Mouse (Mus musculus) hindbrain, postnatal 0 days (tissue): ENCODE data around the gene Smg6. TPM values are rescaled to one million over a fixed set of nuclear protein-coding genes. Genes with fewer than 3 reads are reported as not detected.

Experiments used
- ATAC-seq: fragments of 200-750 bp; cut with Nextera tagmentation; 2 replicates; pipeline ENCODE4 v1.8.0; 2017; ENCODE audit warnings: mild to moderate bottlenecking, moderate TSS enrichment, moderate library complexity
- DNase-seq: peaks from one replicate; pipeline ENCODE4 v3.0.0-alpha.2; 2015; ENCODE audit warnings: low spot score
- H3K27ac ChIP-seq: fragments of 300-500 bp; sonication (generic); 2 replicates; pipeline ENCODE4 v1.5.1; 2014; ENCODE audit warnings: mild to moderate bottlenecking
- H3K27me3 ChIP-seq: fragments of 300-500 bp; sonication (generic); 2 replicates; pipeline ENCODE4 v1.6.1; 2014; ENCODE audit warnings: low read length, mixed read lengths; ENCODE audit not compliant: insufficient read depth
- H3K36me3 ChIP-seq: fragments of 300-500 bp; sonication (generic); 2 replicates; pipeline ENCODE4 v1.6.1; 2014; ENCODE audit warnings: low read length, mixed read lengths; ENCODE audit not compliant: insufficient read depth
- H3K4me1 ChIP-seq: fragments of 300-500 bp; sonication (generic); 2 replicates; pipeline ENCODE4 v1.6.1; 2014; ENCODE audit warnings: antibody characterized with exemption, low read length, mixed read lengths; ENCODE audit not compliant: insufficient read depth
- H3K4me2 ChIP-seq: fragments of 300-500 bp; sonication (generic); 2 replicates; pipeline ENCODE4 v1.6.1; 2014; ENCODE audit warnings: low read depth, mild to moderate bottlenecking, low read length, moderate library complexity, mixed read lengths
- H3K4me3 ChIP-seq: fragments of 300-500 bp; sonication (generic); 2 replicates; pipeline ENCODE4 v1.5.1; 2014; ENCODE audit warnings: low read length
- H3K9ac ChIP-seq: fragments of 300-500 bp; sonication (generic); replicated peaks from 2 replicates; pipeline ENCODE4 v1.6.1; 2014; ENCODE audit warnings: mild to moderate bottlenecking, low read length, moderate library complexity, mixed read lengths
- H3K9me3 ChIP-seq: fragments of 300-500 bp; sonication (generic); 2 replicates; pipeline ENCODE4 v1.6.1; 2016; ENCODE audit warnings: low read length, mixed read lengths
- CTCF ChIP-seq: IDR thresholded peaks from 2 replicates; pipeline ENCODE4 v1.5.1; 2016; ENCODE audit warnings: antibody characterized with exemption, control low read depth, low read depth
- WGBS: fragments of 180-500 bp; shearing (Covaris S2); extraction: QIAGEN DNeasy Blood & Tissue Kit; methylation state at CpG from one replicate; pipeline ENCODE4 v1.1.7; 2014; 5-methylcytosine and 5-hydroxymethylcytosine counted together
- polyA plus RNA-seq: library from polyadenylated mRNA; unstranded; fragments of >200 nt; fragmentation: Nextera tagmentation; extraction: Ambion mirVana; gene quantifications from 2 replicates; pipeline ENCODE4 v1.2.1, GENCODE M21; 2015
- total RNA-seq: library from RNA; depleted of rRNA; stranded (reverse); fragments of >200 nt; gene quantifications from 2 replicates; pipeline ENCODE4 v1.2.3, GENCODE M21; 2014

The Smg6 gene
- total and polyA plus RNA-seq, 2 experiments from 2014 or later: 10.0 to 27.8 TPM

GRCm38 (mm10) chr11:74974615-74975014 is 49.0 kb downstream of the Smg6 start:
- Histone ChIP-seq H3K9ac (no peak overlapping the region), H3K27ac (no peak overlapping the region), H3K36me3 (no peaks in the 10 kb centered on the region), H3K27me3 (no peaks in the 10 kb centered on the region), H3K4me3 (no peak overlapping the region), H3K4me2 (no peak overlapping the region), H3K9me3 (no peaks in the 10 kb centered on the region), H3K4me1 (no peaks in the 10 kb centered on the region)
- no peak for TF ChIP-seq CTCF
- DNase-seq (no peak), ATAC-seq (no peak)

GRCm38 (mm10) chr11:74976835-74977687 is 51.4 kb downstream of the Smg6 start:
- Histone ChIP-seq H3K9me3 (no peaks in the 10 kb centered on the region), H3K4me2 (no peak overlapping the region), H3K27ac (no peak overlapping the region), H3K9ac (no peak overlapping the region), H3K27me3 (no peaks in the 10 kb centered on the region), H3K36me3 (no peaks in the 10 kb centered on the region), H3K4me1 (no peaks in the 10 kb centered on the region), H3K4me3 (no peak overlapping the region)
- ATAC-seq: no peak
- DNase-seq: no peak
- WGBS: 83% methylated on average over 3 of the region's 3 CpGs
- no peak for TF ChIP-seq CTCF

- Histone ChIP-seq H3K4me1 (no peaks in the 10 kb centered on the region), H3K27ac (no peak overlapping the region), H3K36me3 (peaks cover 6% of the 10 kb centered on the region; the same call in 1 of the 2 replicates), H3K9me3 (no peaks in the 10 kb centered on the region), H3K4me3 (no peak overlapping the region), H3K9ac (no peak overlapping the region), H3K4me2 (no peak overlapping the region), H3K27me3 (no peaks in the 10 kb centered on the region)
- 46% methylated on average over 2 of the region's 2 CpGs for WGBS
- ATAC-seq (peak; percentile 74), DNase-seq (peak; percentile 85)
- peak; percentile 95 for TF ChIP-seq CTCF
Observed at GRCm38 (mm10) chr11:74981464-74981863, 55.8 kb downstream of the Smg6 start.

GRCm38 (mm10) chr11:74982241-74982640 is 56.6 kb downstream of the Smg6 start:
- no peak overlapping the region for H3K9ac ChIP-seq
- H3K4me2 ChIP-seq: no peak overlapping the region
- no peak for DNase-seq
- ATAC-seq: no peak
- TF ChIP-seq CTCF: no peak
- no peaks in the 10 kb centered on the region for H3K9me3 ChIP-seq
- peaks cover 6% of the 10 kb centered on the region; the same call in 1 of the 2 replicates for H3K36me3 ChIP-seq
- no peaks in the 10 kb centered on the region for H3K4me1 ChIP-seq
- no peaks in the 10 kb centered on the region for H3K27me3 ChIP-seq
- H3K4me3 ChIP-seq: no peak overlapping the region
- H3K27ac ChIP-seq: no peak overlapping the region

GRCm38 (mm10) chr11:74988162-74988561 is 62.5 kb downstream of the Smg6 start:
- ATAC-seq (no peak), DNase-seq (peak; percentile 16)
- no peak overlapping the region for H3K4me3 ChIP-seq
- no peaks in the 10 kb centered on the region for H3K27me3 ChIP-seq
- H3K4me1 ChIP-seq: no peaks in the 10 kb centered on the region
- peaks cover 15% of the 10 kb centered on the region; the same call in 1 of the 2 replicates for H3K36me3 ChIP-seq
- no peak for TF ChIP-seq CTCF
- 29% methylated on average over 5 of the region's 5 CpGs for WGBS
- no peak overlapping the region for H3K4me2 ChIP-seq
- H3K9me3 ChIP-seq: no peaks in the 10 kb centered on the region
- no peak overlapping the region for H3K9ac ChIP-seq
- H3K27ac ChIP-seq: no peak overlapping the region

GRCm38 (mm10) chr11:74989047-74989446 is 63.4 kb downstream of the Smg6 start:
- ATAC-seq: no peak
- Histone ChIP-seq H3K27ac (no peak overlapping the region), H3K4me1 (no peaks in the 10 kb centered on the region), H3K9ac (no peak overlapping the region), H3K36me3 (peaks cover 15% of the 10 kb centered on the region; the same call in 1 of the 2 replicates), H3K4me2 (no peak overlapping the region), H3K9me3 (no peaks in the 10 kb centered on the region), H3K27me3 (no peaks in the 10 kb centered on the region), H3K4me3 (no peak overlapping the region)
- TF ChIP-seq CTCF: no peak
- WGBS: 69% methylated on average over 2 of the region's 2 CpGs
- DNase-seq: no peak

- Histone ChIP-seq H3K9me3 (no peaks in the 10 kb centered on the region), H3K27ac (no peak overlapping the region), H3K27me3 (no peaks in the 10 kb centered on the region), H3K4me2 (no peak overlapping the region), H3K9ac (no peak overlapping the region), H3K4me3 (no peak overlapping the region), H3K36me3 (peaks cover 15% of the 10 kb centered on the region; the same call in 1 of the 2 replicates), H3K4me1 (no peaks in the 10 kb centered on the region)
- ATAC-seq (no peak), DNase-seq (no peak)
- TF ChIP-seq CTCF: no peak
- WGBS: 83% methylated on average over 5 of the region's 5 CpGs
Observed at GRCm38 (mm10) chr11:74990501-74990900, 64.9 kb downstream of the Smg6 start.
